Mouse (Mus musculus) c-Kit-negative CD71-positive TER-119-positive erythroid progenitor cells, embryonic 14.5 days (primary cell): ENCODE results near the gene Srr.
A peak's percentile ranks its signal among the peaks of the same experiment; 100 is the strongest.

Experiments used
- DNase-seq: peaks from one replicate; pipeline ENCODE4 v3.0.0-alpha.2; 2013; ENCODE audit warnings: low read depth, low spot score

The Srr gene

DNA sequence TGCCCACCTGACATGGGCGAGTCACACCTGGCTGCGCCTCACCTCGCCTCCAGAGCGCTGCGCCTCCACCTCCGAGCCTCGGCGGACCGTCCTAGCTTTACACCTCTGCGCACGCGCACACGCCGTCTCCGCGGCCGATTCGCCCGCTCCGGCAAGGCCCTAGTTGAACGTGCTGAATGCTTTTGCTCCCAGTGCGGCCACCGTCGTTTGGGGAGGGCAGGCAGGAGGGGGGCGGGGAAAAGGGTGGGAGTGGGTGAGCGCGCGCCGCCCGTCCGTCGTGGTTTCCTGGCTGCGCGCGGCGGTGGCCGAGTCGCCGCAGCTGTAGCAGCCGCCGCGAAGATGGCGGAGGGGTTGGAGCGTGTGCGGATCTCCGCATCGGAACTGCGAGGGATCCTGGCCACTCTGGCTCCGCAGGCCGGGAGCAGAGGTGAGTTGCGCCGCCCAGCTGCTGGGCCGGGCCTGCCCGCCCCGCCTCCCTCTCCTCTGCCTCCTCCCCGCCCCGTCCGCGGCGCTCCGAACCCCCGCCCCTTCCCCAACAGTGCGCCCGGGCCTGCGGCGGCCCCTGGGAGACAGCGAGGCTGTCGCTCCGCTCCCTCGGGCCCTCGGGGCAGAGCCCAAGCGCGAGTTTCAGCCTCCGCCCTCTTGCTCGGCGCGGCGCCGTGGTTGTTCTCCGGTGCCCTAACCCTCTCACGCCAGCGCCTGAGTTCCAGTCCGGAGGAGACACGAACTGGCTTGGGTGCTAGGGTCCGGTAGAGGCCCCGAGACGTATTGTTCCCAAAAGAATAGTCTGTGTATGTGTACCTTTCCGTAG lies at the start of gene Srr, which contains the start of gene Smg6:
Gene Srr (minus strand): TSS at position 372 of the 811 bp plus-strand sequence.
Gene Smg6 (plus strand): TSS at position 247 of the 811 bp plus-strand sequence.
- peak; percentile 94 for DNase-seq

DNA sequence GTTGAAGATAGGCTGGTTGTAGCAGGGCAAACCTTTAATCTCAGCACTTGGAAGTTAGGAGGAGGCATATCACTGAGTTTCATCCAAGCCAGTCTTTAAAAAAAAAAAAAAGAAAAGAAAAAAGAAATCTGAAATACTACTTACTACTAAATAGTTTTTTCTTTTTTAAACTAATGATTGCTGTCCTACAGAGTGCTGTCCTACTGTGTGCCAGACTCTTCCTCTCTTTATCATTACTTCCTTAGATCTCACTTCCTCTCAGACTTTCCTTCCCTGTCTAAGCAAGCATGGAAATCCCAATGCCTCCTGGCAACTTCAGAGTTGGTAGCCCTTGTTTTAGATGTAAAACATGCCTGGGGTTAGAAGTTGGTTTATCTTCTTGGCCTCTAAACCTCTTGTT lies 48.9 kb upstream of the Srr start:
- DNase-seq: no peak

DNA sequence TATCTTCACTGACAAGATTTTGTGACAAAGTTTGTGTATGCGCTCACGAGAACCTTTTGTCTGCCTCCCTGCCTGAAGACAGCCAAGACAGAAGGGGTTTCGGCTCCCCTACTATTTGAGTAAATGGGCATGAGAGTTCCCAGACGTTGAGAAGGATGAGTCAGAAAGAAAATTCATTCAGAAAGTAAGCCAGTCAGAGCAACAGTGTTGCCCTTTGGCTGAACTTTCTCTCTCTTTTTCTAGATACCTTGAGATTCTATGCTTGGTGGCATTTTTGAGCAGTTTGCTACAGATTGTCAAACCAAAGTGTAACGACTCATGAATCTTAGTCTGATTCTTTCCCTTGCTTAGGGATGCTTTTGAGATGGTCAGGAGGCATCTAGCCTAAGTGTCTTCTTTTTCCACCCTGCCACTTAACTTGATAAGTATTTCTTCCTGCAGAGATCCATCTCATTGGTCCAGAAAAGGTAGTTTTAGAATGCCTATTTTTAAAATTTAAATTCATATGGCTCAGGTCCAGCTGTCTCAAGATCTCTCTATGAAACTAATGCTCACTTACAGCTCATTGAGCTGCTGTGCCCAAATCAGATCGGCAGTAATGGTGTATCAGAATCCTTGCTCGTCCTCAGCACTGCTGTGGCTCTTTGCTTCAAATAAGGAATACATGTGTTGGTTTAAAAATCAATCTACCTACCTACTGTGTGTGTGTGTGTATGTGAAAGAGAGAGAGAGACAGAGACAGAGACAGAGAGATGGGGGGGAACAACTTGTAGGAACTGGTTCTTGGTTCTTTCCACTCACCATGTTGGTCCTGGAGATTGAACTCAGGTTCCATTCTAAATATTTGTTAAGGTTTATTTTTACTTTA lies 47.8 kb upstream of the Srr start:
- DNase-seq: no peak

DNA sequence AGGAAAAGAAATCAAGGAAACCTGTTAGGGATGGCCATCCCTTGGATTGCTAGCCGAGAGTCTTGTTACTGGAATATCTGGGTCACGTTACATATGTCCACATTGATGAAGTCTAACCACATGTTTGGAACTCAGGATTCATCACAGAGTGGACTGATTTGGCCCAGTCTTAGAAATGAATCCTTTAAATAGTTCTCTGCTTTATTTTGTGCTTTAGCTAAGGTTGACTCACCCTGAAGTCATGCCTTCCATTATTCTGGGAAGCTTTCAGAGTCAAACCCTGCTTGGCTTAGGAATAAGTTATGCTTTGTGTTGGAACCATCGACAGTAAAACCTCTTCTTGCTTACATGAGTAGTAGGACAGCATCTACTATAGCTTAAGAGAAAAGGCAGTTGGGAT lies 39.8 kb upstream of the Srr start:
- no peak for DNase-seq

DNA sequence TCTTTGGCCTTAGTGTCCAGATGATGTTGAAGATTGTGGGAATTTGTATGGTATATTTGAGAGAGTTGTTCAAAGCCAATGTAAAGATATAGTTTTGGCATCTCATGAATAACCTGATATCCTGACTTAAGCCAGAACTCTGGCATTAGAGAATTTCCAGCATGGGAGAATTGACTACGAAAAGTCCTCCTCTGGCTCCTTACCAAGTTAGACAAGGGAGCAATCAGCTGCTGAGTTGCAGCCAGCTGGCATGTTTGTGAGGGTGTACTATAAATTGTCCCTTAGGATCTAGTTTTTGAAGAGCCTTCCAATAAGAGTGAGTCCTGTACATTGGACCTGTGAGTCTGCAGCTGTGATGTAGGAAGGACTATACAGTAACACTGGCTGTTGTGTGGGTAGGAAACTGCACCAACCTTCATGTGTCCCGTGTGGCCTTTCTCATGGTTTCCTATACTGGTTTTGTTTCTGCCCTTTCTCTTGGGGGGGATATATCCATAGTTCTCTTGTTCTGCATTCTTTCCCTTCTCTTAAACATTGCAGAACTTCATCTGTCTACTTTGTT lies 37.2 kb upstream of the Srr start:
- DNase-seq: no peak

DNA sequence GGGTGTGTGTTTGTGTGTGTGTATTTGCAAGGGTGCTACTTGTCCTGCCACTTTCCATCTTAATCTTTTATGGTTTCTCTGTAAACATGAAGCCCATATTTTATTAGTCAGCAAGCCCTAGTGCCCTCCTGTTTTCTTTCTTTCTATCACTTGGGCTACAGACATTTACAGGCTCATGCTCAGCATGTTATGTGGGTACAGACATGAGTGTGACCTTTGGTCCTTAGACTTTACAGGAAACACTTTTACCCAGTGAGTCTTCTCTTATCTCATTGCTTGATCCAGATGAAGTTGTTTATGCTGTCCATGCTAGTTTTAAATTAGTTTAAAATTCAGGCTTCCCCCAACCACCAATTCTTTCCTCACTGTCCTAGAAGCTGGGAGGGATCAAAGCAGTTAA lies 36.2 kb upstream of the Srr start:
- no peak for DNase-seq

DNA sequence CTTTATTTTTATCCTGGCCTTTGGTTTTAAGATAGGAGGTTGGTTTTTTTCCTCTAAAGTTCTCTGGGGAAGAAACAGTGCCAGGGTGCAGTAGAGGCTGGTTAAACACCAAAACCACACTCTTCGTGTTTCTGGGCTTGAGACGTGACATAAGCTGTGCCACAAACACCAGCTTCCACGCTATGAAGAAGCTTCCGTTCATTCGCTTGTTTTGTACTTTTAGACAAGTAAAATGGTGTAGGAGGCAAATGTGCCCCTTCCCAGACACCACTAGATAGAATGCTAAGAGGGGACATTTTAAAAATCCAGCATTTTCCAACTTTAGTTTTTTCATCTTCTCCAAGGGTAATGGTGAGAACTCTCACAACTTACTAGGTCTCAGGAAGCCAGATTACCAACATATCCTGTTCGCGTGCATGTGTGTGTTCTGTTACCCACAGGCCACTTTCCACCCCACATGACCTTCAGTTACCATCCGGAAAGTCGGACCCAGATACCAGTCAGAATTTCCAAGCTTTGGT lies 34.3 kb upstream of the Srr start:
- no peak for DNase-seq

DNA sequence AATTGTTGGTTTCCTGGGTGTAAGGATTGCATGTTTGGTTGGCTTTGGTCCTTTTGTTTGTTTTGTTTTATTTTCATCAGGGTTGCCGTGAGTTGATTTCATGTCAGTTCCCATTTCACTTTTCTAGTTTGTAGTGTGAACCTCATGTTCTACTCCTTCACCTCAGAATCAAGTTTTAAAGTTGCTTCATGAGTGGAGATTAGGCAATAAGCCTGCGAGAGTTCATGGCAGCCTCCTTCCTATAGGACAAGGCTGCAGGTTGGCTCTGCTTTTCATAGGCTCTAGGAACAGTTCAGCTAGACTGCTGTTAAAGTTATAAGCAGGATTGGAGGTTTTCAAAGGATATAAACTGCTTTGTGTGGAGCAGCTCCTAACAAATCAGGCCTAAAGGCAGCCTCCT lies 33.8 kb upstream of the Srr start:
- no peak for DNase-seq

DNA sequence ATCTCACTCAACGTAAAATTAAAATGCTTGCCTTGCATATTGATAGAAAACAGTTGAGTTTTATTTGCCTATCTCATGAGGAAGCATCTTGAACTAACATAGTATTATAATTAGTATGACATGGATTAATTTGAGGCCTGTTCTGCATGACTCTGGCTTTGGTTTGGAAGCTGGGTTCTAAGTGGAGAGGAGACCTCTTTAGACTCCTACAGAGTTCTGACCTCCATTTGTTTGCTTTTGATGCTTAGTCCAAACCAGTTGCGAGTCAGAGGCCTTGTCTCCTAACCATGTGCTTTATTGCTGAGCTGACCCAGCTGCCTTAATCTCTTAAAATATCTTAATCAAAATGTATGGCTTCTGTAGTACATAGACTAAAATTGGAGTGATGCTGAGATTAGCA lies 31.9 kb upstream of the Srr start:
- DNase-seq: no peak

DNA sequence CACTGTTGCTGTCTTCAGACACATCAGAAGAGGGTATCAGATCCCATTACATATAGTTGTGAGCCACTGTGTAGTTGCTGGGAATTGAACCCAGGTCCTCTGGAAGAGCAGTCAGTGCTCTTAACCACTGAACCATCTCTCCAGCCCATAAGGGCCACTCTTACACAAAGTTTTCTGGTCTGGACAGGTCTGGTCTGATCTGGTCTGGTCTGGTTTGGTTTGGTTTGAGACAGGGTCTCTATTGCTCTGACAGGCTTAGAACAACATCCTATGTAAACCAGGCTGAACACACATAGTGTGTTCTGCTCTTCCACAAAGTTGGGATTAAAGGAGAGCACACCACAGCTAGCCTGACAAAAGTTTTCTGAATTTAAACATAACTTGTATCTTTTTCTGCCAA lies 30.3 kb upstream of the Srr start:
- no peak for DNase-seq

DNA sequence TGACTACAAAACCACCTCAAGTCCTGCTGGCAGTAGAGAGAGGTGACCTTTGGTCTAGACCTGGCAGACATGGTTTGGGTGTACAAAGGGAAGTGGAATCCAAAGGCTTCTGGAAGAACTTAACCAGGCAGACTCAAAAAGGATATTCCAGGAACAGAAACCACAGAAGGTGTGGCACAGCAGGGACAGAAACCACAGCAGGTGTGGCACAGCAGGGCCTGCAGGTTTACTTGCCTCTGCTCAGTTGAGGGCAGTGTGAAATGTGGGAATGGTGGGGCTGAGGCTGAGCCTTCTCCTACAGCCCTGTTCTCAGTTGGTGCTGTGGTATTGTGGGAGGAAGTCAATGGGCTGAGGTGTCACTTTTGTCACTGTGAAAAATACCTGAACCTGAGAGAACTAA lies 29.2 kb upstream of the Srr start:
- no peak for DNase-seq

DNA sequence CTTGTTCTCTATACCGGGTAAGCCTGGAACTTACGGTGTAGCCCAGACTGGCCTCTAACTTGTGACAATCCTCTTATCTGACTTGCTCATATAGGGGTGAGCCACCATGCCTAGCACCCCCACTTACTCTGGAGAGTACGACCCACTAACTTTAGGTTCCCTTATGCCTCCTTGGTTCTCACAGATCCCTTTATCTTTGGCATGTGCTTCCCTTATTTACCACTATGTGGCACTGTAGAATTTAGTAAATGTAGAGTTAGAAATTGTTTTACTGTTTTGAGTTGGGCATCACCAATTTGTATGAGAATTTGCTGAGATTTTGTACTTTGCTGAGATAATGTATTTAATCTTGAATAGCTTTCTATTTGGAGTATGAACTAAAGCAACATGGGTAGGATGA lies 20.6 kb upstream of the Srr start:
- no peak for DNase-seq

DNA sequence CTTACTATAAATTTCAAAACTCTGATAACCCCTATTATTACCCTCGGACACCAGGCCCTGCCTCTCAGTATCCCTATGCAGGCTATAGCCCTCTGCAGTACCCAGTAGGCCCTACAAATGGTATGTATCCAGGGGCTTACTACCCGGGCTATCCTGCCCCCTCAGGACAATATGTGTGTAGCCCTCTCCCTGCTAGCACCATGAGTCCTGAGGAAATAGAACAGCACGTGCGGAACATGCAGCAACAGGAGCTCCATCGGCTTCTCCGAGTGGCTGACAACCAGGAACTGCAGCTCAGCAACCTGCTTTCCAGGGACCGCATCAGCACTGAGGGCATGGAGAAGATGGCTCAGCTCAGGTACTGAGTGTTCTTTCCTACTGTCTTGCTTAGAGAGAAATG lies 4.6 kb upstream of the Srr start:
- no peak for DNase-seq

DNA sequence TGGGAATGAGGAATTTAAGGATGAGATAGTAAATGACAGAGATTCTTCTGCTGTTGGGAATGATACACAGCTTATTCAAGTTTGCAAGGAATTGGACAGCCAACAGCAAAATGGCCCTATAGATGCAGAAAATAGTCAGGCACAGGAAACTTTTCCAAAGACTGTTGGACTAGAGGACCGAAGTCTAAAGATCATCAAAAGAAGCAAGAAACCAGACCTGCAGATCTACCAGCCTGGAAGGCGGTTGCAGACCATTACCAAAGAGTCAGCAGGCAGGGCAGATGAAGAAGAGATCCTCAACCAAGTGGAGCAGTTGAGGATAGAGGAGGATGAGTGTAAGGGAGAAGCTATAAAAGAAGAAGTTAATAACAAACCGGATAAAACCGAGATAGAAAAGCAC lies 3.4 kb upstream of the Srr start:
- DNase-seq: no peak

DNA sequence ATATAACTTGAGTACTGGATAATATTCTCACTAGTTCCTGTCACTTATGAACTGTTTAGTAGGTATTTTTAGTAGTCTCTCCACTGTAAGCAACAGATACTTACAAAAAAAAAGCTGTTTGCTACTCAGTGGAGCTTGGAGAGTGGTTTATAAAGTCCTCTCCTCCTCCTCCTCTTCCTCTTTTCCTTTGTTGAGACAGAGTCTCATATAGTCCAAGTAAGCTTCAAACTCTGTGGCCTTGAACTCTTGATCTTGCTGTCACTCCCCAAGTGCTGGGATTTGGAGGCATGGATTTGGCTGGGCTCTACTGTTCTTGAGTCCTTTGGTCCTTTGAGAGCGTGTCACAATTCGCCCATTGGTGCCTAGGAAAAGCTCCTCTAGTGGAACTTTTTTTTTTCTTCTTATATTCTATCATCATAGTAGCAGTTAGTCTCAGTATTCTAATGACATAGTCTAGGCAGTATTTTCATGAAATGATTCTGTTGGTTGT lies 1.5 kb upstream of the Srr start:
- DNase-seq: no peak

DNA sequence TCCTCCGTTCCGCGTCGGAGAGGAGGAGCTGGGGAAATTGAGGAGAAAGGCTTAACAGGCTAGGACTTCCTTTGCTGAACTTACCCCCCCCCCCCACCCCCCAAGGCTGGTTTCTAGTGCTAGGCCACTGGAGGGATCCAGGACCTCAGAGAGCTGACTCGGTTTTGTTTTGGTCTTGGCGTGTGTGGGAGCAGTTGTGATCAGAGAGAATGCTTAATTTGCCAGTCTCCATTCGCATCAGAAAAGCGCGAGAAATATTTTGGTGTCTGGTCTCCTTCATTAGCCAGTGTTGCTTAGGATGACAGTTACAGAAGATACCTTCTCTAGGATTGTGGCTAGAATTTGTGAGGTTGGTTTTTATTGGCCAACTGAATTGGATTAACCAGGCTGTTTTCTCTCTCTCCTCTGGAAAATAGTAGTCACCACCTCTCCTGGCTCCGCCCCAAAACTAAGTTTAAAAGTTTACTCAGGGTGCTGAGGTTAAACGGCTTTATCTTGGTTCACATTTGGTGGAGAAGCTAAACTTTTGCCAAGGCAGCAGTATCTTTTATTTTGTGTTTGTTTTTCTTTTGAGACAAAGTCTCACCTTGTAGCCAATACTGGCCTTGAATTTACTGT lies 749 bp upstream of the Srr start:
- peak; percentile 51 for DNase-seq

DNA sequence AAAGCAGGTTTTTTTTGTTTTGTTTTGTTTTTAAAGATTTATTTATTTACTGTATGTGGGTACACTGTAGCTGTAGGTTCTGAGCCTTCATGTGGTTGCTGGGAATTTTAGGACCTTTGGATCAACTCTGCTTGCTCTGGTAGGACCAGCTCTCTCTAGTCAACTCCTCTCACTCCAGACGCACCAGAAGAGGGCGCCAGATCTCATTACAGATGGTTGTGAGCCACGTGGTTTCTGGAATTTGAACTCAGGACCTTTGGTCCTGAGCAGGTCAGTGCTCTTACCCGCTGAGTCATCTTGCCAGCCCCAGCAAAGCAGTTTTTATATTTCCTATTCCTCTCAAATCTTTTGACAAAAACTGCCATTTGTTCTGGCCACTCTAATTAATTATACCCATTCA lies 1.6 kb downstream of the Srr start:
- DNase-seq: peak; percentile 38

DNA sequence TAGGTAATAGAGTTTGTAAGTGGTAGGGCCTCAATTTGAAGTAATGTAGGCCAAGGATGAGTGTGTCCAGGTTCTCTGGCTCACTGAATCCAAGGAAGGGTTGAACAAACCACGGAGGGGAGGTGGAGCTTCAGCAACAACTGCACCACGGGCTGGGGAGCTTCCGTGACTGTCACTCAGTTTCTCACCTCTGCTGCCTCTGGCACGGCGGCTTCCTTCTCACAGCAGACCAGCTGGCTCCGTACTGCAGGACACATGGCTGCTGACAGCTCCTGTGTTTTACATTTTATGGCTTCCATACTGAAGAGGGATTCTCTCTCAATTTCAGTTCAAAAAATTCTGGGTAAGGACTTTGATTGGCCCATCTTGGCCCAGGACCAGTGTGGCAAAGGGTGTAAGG lies 6.5 kb downstream of the Srr start:
- no peak for DNase-seq

DNA sequence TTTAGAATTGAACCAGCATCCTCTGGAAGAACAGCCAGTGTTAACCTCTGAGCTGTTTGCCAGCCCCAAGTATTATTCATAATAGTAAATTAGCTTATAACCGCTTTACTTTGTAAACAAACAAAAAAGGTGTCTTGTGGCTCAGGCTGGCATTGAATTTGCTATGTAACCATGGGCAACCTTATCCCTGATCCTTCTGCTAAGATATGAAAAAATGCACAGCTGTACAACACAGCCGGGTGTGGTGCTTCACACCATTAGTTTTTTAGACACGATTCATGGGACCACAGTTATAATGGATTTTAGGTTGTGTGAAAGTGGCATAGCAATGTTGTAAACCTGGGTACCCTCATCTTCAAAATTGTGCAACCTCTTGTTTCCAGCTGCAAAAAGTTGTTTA lies 13.3 kb downstream of the Srr start:
- no peak for DNase-seq

DNA sequence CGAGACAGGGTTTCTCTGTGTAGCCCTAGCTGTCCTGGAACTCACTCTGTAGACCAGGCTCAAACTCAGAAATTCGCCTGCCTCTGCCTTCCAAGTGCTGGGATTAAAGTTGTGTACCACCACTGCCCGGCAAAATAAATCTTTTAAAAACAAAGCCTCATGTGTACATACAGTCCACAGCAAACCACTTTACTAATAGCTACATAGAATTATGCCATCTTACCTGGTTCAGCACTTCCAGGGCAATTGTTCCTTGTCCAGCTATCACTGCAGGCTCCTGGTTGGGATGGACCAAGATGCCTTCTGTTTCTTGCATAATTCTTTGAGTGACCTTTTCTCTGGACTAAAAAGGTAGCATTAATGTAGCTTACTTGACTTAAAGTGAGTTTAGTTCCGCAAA lies 15.8 kb downstream of the Srr start:
- DNase-seq: no peak

DNA sequence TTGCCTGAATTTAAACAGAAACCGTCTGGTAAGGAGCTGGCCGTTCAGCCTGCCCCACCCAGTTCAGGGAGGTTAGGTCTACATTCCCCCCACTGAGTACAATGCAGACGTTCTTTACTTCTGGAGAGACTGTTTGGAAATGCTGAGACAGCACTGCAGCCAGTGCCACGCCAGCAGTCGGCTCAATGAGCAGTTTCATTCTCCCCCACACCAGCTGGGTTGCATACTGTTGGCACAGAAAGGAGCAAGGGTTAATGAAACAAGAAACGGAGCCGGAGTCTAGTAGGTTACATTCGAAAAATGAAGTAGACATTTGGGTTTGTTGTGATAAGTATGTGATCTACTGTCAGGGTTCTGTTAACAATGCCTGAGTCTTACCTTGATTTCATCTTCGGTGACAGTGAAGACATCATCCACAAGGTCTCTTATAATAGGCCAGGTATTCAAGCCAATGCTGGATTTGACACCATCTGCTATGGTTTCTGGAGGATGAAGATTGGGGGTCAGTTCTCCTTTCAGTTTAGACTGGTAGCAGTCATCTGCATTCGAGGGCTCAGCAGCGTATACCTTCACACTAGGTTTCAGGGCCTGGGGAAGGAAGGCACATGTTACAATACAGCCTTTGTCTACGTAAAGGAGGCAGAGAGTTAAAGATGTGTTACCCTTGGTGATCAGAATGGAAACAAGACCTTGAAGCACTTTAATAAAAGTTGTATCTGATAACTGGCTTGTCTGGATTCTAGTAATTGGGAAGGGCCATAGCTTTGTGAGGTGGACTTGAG lies 16.9 kb downstream of the Srr start:
- DNase-seq: no peak
